Mouse (Mus musculus) liver, embryonic 14.5 days (tissue): ENCODE measurements at regions not wholly inside any gene's neighbourhood (a gene's known extent, or its start where the extent isn't known, plus 50 kb on each side); places are given as distances from the start of the nearest gene placed in this dataset.

Experiments
- CTCF ChIP-seq: IDR thresholded peaks from 2 replicates; pipeline ENCODE4 v1.5.1; 2016; ENCODE audit warnings: antibody characterized with exemption, low read depth, control low read depth
- EP300 ChIP-seq: IDR thresholded peaks from 2 replicates; pipeline ENCODE4 v1.6.1; 2016; ENCODE audit warnings: antibody characterized with exemption, low read depth

GRCm38 (mm10) chr1:90501373-90501772 is 101.4 kb upstream of the Cops8 start:
- no peak for TF ChIP-seq CTCF
- TF ChIP-seq EP300: no peak
